Mouse (Mus musculus) megakaryocyte, embryonic 14.5 days (primary cell): ENCODE results near the gene Dph2.

Experiments used
- FLI1 ChIP-seq: IDR thresholded peaks from 2 replicates; pipeline ENCODE4 v1.6.1; 2012; ENCODE audit warnings: low read length, inconsistent platforms, mixed read lengths
- GATA1 ChIP-seq: IDR thresholded peaks from 3 replicates; pipeline ENCODE4 v1.6.1; 2012; ENCODE audit warnings: mixed read lengths, low read length, inconsistent platforms, borderline replicate concordance

GRCm38 (mm10) chr4:117871787-117872186 is 20.0 kb downstream of the Dph2 start:
- no peak for TF ChIP-seq GATA1
- no peak for TF ChIP-seq FLI1
